Mouse (Mus musculus) forebrain, embryonic 13.5 days (tissue): ENCODE data around the gene Fam43a. TPM values are rescaled to one million over a fixed set of nuclear protein-coding genes. Genes with fewer than 3 reads are reported as not detected.

Source experiments
- ATAC-seq: fragments of 200-750 bp; cut with Nextera tagmentation; 2 replicates; pipeline ENCODE4 v1.8.0; 2017
- H3K27ac ChIP-seq: fragments of 300-500 bp; sonication (generic); 2 replicates; pipeline ENCODE4 v1.5.1; 2015; ENCODE audit warnings: inconsistent platforms, mild to moderate bottlenecking, moderate library complexity
- H3K27me3 ChIP-seq: fragments of 300-500 bp; sonication (generic); 2 replicates; pipeline ENCODE4 v1.6.1; 2015; ENCODE audit warnings: mild to moderate bottlenecking, inconsistent platforms
- H3K36me3 ChIP-seq: fragments of 300-500 bp; sonication (generic); 2 replicates; pipeline ENCODE4 v1.6.1; 2015; ENCODE audit warnings: mild to moderate bottlenecking, inconsistent platforms; ENCODE audit not compliant: poor library complexity, severe bottlenecking
- H3K4me1 ChIP-seq: fragments of 300-500 bp; sonication (generic); 2 replicates; pipeline ENCODE4 v1.6.1; 2015; ENCODE audit warnings: inconsistent platforms
- H3K4me2 ChIP-seq: fragments of 300-500 bp; sonication (generic); 2 replicates; pipeline ENCODE4 v1.6.1; 2015; ENCODE audit warnings: inconsistent platforms, mild to moderate bottlenecking, moderate library complexity
- H3K4me3 ChIP-seq: fragments of 300-500 bp; sonication (generic); 2 replicates; pipeline ENCODE4 v1.5.1; 2015; ENCODE audit warnings: mild to moderate bottlenecking, inconsistent platforms
- H3K9ac ChIP-seq: fragments of 300-500 bp; sonication (generic); 2 replicates; pipeline ENCODE4 v1.6.1; 2015; ENCODE audit warnings: mild to moderate bottlenecking, inconsistent platforms
- H3K9me3 ChIP-seq: fragments of 300-500 bp; sonication (generic); replicated peaks from 2 replicates; pipeline ENCODE4 v1.6.1; 2016; ENCODE audit warnings: inconsistent platforms
- WGBS: fragments of 180-500 bp; shearing (Covaris S2); methylation state at CpG from one replicate; pipeline ENCODE4 v1.1.7; 2015; 5-methylcytosine and 5-hydroxymethylcytosine counted together
- polyA plus RNA-seq: library from polyadenylated mRNA; unstranded; fragments of >200 nt; fragmentation: Nextera tagmentation; extraction: Ambion mirVana; gene quantifications from 2 replicates; pipeline ENCODE4 v1.2.1, GENCODE M21; 2015

Fam43a gene
- polyA plus RNA-seq, 1 experiment from 2014 or later, result 8.3 TPM

DNA sequence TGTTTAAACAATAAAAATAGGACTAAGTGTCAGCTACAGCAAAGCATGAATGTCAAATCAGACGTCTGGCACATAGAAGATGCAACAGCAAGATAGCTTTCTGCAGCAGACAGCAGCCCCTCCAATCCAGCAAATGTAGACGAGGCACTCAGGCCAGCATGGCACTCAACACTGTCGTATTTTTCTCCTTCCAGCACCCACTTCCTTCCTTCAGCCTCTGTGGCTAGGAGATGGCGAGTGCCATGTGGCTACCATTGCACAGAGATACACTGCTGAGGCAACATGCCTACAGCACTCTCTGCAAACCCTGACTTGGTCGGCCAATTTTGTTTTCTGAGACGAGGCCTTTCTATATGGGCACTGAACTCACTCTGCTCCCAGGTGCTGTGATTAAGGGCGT is 23.7 kb upstream of the Fam43a start:
- Histone ChIP-seq H3K27ac (no peak overlapping the region), H3K9ac (no peak overlapping the region), H3K36me3 (peaks cover 96% of the 10 kb centered on the region), H3K4me1 (no peaks in the 10 kb centered on the region), H3K9me3 (no peaks in the 10 kb centered on the region), H3K4me3 (no peak overlapping the region), H3K4me2 (no peak overlapping the region), H3K27me3 (no peaks in the 10 kb centered on the region)
- 90% methylated on average over 7 of the region's 7 CpGs for WGBS
- no peak for ATAC-seq

DNA sequence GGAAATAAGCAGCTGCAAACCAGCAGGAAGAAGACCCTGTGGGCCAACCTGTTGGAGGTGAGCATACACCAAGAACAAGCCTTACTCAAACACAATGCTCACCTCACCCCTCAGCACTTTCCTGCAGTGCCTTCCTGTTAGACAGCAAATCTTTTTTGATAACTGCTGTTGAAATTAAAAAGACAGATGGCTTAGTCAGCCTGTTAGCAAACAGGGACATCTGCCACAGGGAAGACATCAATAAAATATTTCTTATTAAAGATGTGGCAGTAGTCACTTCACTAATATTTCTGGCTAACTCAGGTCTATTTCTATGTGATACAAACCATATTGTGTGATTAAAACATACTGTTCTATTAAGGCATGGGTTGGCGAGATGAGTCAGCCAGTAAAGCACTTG is 23.1 kb upstream of the Fam43a start:
- no peaks in the 10 kb centered on the region for H3K9me3 ChIP-seq
- H3K36me3 ChIP-seq, result peaks cover 96% of the 10 kb centered on the region
- no peak overlapping the region for H3K4me2 ChIP-seq
- H3K27me3 ChIP-seq, result no peaks in the 10 kb centered on the region
- no peak overlapping the region for H3K4me3 ChIP-seq
- no peaks in the 10 kb centered on the region for H3K4me1 ChIP-seq
- no peak overlapping the region for H3K9ac ChIP-seq
- H3K27ac ChIP-seq, result no peak overlapping the region
- no peak for ATAC-seq
- WGBS, result 92% methylated on average over 1 of the region's 1 CpGs

DNA sequence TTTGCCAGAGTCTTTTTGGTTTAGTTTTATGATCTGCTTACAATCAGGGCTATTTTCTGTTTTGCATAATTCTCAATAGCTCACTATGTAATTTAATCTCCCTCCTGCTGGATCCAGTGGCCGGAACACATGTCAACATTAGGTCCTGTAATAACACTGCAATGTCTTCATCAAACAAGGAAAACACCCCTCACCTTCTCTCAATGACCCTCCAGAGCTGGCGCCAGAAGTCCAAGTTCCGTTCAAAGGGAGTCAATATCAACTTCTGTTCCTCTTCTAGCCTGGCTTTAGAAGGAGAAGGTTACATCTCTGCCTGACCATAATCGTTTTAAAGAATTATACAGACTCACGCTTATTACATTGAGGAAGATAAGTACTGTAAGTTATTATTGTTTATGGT is 18.8 kb upstream of the Fam43a start:
- Histone ChIP-seq H3K4me3 (no peak overlapping the region), H3K4me2 (no peak overlapping the region), H3K9ac (no peak overlapping the region), H3K36me3 (peaks cover 97% of the 10 kb centered on the region), H3K9me3 (no peaks in the 10 kb centered on the region), H3K27me3 (no peaks in the 10 kb centered on the region), H3K27ac (no peak overlapping the region), H3K4me1 (no peaks in the 10 kb centered on the region)
- ATAC-seq, result no peak
- 90% methylated on average over 5 of the region's 5 CpGs for WGBS

DNA sequence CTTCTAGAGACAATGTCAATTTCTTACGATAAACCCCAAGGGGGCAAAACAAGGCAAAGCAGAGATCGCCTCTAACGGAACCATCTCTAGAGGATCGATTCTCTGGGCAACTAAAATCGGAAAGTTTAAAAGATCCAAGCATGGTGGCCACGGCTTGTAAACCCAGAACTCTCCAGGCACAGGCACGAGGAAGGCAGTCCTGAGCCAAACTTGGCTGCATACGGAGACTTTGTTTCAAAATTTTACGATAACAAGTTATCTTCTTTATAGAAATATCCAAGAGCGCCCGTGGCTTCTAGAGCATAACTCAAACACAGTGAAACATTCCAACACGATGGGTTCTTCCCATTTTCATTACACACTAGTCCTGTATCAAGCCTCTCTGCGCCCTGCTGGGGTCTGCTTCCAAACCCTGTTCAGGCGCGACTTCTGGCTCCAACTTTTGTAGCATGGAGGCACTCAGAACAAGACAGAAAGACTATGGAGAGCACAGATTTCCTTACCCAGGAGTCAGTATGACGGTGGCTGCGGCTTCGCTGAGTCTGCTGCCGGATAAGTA is 12.5 kb upstream of the Fam43a start:
- peak overlapping the region; percentile 90 for H3K4me2 ChIP-seq
- no peak for ATAC-seq

DNA sequence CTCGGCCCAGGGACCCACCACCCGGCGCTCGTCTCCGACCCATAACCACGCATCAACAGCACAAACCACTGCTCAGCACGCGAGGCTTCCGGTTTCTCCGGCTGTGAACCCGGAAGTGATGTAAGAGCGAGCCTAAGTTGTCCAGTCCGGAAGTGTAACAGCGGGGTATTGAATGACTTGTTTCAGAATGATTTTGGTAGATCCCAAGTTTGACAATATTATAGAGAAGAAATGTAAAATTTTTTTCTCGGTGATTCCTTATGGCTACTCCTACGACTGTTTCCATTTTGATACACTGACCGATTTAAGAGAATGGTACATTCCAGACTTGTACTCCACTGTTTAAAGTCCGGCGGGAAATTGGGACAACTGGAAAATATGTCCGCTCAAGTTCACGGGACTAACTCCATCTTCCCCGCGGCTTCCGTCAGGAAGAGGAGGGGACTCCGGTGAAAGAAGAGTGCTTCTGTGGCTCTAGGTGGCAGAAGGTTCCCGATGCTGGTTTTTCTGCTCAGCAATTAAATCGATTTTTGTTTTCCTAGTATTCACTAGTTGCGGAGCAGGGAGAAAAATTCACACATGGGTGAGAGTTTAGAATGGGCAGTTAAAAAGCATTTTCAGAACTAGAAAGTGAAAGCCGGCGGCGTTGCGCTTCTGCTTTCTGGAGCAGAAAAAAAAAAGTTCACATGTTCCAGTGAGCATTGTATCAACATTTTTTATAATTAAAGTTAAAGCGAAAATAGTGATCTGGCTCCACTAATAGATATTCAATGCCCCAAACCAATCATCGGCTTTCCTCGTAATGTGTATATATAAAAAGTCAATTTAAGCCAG is 11.8 kb upstream of the Fam43a start, which contains the start of gene Lsg1:
Lsg1 (minus strand) TSS at position 99 of the 834 bp plus-strand sequence.
- Histone ChIP-seq H3K4me2 (peak within 1 kb of the TSS; percentile 90), H3K4me3 (peak within 1 kb of the TSS; percentile 73), H3K27me3 (0 out of 2 replicates have a peak, but pooled peaks cover 4% of the 10 kb centered on the region), H3K9ac (peak within 1 kb of the TSS; percentile 71), H3K36me3 (peaks cover 28% of the 10 kb centered on the region), H3K4me1 (peaks cover 12% of the 10 kb centered on the region), H3K27ac (peak within 1 kb of the TSS; percentile 14; the same call in 1 of the 2 replicates), H3K9me3 (no peaks in the 10 kb centered on the region)
- 3% methylated on average over 35 of the region's 35 CpGs for WGBS
- ATAC-seq, result peak; percentile 95

More for the DNA sequence above, 12.5 kb upstream of the Fam43a start:
- Histone ChIP-seq H3K4me1 (peaks cover 12% of the 10 kb centered on the region), H3K36me3 (peaks cover 35% of the 10 kb centered on the region), H3K9ac (peak overlapping the region; percentile 71), H3K27ac (peak overlapping the region; percentile 14; the same call in 1 of the 2 replicates), H3K4me3 (peak overlapping the region; percentile 73), H3K27me3 (0 out of 2 replicates have a peak, but pooled peaks cover 4% of the 10 kb centered on the region), H3K9me3 (no peaks in the 10 kb centered on the region)
- WGBS, result 3% methylated on average over 19 of the region's 19 CpGs

DNA sequence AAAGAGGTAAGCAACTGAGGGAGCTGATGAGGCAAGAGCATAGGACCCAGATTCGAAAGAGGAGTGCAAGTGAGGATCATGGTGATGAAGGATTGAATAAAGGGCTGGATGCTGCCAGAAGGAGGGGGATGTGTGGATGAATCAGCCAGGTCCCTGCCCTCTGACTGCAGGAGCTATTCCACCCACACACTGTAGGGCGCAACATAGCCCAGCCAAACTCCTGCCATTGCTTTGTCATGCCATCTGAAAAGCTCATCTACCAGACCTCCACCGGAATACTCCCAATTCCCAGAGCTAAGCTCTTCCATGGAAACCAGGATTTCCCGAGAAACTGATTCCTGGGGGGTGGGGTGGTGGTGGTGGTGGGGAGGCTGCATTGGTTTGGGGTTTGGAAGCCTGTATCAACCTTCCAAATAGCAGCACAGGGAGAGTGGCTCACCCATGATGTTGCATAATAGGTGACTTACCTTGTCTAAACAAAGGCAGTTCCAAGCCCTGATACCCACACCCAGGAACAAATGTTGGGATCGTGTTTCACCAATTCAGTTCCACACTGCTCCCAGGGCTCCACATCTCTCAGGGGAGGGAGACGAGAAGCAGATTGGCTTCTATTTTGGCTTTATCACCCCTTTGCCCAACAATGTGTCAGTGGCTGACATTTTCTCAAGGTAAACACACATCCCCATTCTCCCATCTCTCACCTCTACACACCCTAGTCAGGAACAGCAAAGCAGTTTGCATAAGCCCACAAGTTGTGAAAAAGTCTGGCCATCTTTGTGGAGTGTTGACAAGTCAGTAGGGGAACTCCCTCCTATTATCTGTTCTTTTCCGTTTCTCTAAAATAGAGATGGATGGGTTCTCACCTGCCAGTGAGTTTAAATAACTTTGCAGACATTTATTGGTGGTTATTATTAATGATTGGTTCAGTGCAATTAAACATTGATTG is 9.0 kb upstream of the Fam43a start:
- no peak overlapping the region for H3K27ac ChIP-seq

DNA sequence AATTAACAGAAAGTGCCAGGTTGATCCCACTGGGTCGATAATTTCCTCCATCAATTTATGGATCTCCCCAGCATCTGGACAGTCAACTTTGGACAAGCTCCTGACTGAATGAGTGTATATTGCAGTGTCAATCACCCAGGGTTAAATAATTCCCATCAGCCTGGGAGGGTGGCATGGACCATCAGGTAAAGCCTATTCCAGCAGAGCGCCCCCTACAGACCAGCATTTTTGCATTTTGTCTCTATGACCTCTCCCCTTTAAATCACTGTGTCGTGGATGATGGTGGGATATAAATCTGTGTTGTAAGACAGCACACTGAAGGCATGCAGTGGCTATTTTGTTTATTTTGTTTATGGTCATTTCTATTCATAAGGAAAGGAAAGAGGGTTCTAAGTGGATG is 7.5 kb upstream of the Fam43a start:
- no peak overlapping the region for H3K27ac ChIP-seq
- no peak overlapping the region for H3K4me3 ChIP-seq
- no peak overlapping the region for H3K4me2 ChIP-seq
- 48% methylated on average over 3 of the region's 3 CpGs for WGBS
- H3K4me1 ChIP-seq, result peaks cover 15% of the 10 kb centered on the region; the same call in 1 of the 2 replicates
- no peaks in the 10 kb centered on the region for H3K36me3 ChIP-seq
- H3K9ac ChIP-seq, result no peak overlapping the region
- no peaks in the 10 kb centered on the region for H3K9me3 ChIP-seq
- ATAC-seq, result no peak
- H3K27me3 ChIP-seq, result peaks cover 23% of the 10 kb centered on the region

More for the DNA sequence above, 9.0 kb upstream of the Fam43a start:
- H3K27me3 ChIP-seq, result peaks cover 19% of the 10 kb centered on the region
- 44% methylated on average over 7 of the region's 7 CpGs for WGBS
- H3K4me3 ChIP-seq, result no peak overlapping the region
- H3K4me2 ChIP-seq, result no peak overlapping the region
- no peak for ATAC-seq
- no peak overlapping the region for H3K9ac ChIP-seq
- H3K9me3 ChIP-seq, result no peaks in the 10 kb centered on the region
- H3K4me1 ChIP-seq, result peaks cover 12% of the 10 kb centered on the region
- H3K36me3 ChIP-seq, result 0 out of 2 replicates have a peak, but pooled peaks cover under 1% of the 10 kb centered on the region

DNA sequence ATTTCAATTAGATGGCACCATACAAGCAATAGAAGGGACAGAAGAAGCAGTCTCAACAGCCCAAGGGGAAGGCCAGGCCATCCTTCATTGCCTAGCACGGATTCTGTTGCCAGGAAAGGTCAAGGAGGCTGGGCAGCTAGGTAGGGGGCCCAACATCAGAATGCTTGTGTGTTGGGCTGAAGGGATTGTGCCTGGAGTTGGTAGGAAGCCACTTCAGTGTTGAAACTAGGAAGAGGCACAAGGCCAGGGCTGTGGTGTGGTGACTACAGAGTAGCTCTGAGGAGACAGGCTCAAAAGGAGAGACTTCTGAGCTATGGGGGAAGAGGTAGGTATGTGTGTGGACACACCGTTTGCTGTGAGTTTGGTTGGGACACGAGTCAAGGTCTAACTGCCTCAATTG is 4.2 kb upstream of the Fam43a start:
- 51% methylated on average over 3 of the region's 3 CpGs for WGBS
- Histone ChIP-seq H3K27me3 (peaks cover 45% of the 10 kb centered on the region), H3K4me1 (peaks cover 29% of the 10 kb centered on the region), H3K4me2 (no peak overlapping the region), H3K4me3 (no peak overlapping the region), H3K36me3 (no peaks in the 10 kb centered on the region), H3K9me3 (no peaks in the 10 kb centered on the region), H3K9ac (no peak overlapping the region), H3K27ac (no peak overlapping the region)
- no peak for ATAC-seq

DNA sequence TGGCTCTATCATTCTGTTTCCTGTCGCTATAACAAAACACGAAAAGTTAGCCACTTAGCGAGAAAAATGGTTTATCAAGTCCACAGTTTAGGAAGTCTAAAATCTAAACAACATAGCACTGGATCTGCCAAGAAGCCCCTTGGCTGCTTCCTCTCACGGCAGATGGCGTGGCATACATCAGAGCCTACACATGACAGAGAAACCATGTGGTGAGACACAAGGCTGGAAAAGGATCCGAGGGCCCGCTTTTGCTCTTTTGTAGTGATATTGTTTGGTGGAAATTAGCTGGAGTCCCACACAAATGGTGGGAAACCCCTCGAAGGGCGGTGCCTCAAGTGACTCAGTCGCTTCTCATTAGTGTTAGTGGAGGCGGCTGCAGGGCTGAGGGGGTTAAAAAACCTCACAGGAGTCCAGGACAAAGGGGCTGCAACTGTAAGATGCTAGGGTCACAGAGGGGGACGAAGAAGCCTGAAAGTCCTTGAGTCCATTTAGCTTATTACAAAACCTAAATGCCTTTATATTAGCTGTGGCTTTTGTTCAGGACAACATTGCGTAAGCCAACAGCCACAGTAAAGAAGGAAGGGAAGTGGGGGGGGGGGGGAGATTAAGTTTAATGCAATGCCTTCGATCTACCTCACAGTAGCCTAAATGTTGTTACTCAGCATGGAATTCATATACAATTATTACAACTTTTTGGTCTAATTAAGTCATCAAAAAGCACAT is 3.5 kb upstream of the Fam43a start:
- H3K9ac ChIP-seq, result no peak overlapping the region
- no peak overlapping the region for H3K27ac ChIP-seq
- peak; percentile 67; the same call in 1 of the 2 replicates for ATAC-seq
- H3K4me2 ChIP-seq, result no peak overlapping the region
- peaks cover 36% of the 10 kb centered on the region for H3K4me1 ChIP-seq
- no peak overlapping the region for H3K4me3 ChIP-seq
- peaks cover 51% of the 10 kb centered on the region for H3K27me3 ChIP-seq
- no peaks in the 10 kb centered on the region for H3K36me3 ChIP-seq
- H3K9me3 ChIP-seq, result no peaks in the 10 kb centered on the region
- 26% methylated on average over 14 of the region's 14 CpGs for WGBS

DNA sequence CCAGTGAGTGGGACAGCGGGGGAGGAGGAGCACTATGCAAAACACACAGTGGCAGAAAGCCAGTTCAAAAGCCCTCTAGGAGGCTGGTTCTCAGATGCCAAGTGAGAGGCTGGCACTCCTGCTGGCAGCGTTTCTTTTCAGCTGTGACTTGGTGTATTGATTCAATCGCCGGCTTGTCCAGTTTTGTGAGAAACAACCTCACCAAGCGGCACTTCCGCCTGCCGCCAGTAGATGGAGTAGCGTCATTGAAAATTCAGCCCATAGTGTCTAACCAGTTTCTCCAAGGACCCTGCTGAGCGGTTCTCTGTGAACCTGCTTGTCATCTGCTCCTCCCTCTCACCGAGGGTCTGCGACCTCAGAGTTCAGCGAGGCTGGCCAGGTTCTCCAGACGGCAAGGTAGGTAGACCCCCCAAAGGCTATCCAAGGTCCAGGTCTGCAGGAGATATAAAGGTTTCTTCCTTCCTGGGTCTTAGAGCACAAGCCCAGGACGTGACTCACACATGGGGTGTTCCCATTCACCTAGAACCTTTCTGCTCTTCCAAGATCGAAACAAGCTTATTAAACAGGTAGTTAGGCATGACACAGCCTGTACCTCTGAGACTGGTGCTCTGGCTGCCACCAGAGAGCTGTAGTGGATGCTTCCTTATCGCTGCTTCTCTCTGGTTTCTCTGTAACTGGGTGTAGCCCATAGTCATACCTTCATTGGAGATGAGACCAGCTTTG is 2.4 kb upstream of the Fam43a start:
- peak; percentile 58 for ATAC-seq
- peak overlapping the region; percentile 43 for H3K9ac ChIP-seq

More for the DNA sequence above, 2.4 kb upstream of the Fam43a start:
- Histone ChIP-seq H3K4me1 (peaks cover 46% of the 10 kb centered on the region), H3K27ac (no peak overlapping the region; the same call in 1 of the 2 replicates), H3K9me3 (no peaks in the 10 kb centered on the region; the same call in 1 of the 2 replicates), H3K36me3 (no peaks in the 10 kb centered on the region), H3K4me3 (peak overlapping the region; percentile 19; the same call in 1 of the 2 replicates), H3K27me3 (peaks cover 62% of the 10 kb centered on the region), H3K4me2 (peak overlapping the region; percentile 53)
- 12% methylated on average over 16 of the region's 16 CpGs for WGBS
